Mouse (Mus musculus) forebrain, embryonic 16.5 days (tissue): ENCODE data around the gene Tspan5. TPM values are rescaled to one million over a fixed set of nuclear protein-coding genes. Genes with fewer than 3 reads are reported as not detected.

Experiments
- ATAC-seq: fragments of 200-750 bp; cut with Nextera tagmentation; 2 replicates; pipeline ENCODE4 v1.8.0; 2017; ENCODE audit warnings: mild to moderate bottlenecking, moderate library complexity
- H3K27ac ChIP-seq: fragments of 300-500 bp; sonication (generic); 2 replicates; pipeline ENCODE4 v1.5.1; 2014; ENCODE audit warnings: low read length, control low read depth
- H3K27me3 ChIP-seq: fragments of 300-500 bp; sonication (generic); replicated peaks from 2 replicates; pipeline ENCODE4 v1.6.1; 2014; ENCODE audit warnings: low read length; ENCODE audit not compliant: control insufficient read depth, insufficient read depth
- H3K36me3 ChIP-seq: fragments of 300-500 bp; sonication (generic); 2 replicates; pipeline ENCODE4 v1.6.1; 2014; ENCODE audit not compliant: control insufficient read depth, insufficient read depth
- H3K4me1 ChIP-seq: fragments of 300-500 bp; sonication (generic); replicated peaks from 2 replicates; pipeline ENCODE4 v1.6.1; 2014; ENCODE audit warnings: low read length; ENCODE audit not compliant: control insufficient read depth, insufficient read depth
- H3K4me2 ChIP-seq: fragments of 300-500 bp; sonication (generic); 2 replicates; pipeline ENCODE4 v1.6.1; 2014; ENCODE audit warnings: mild to moderate bottlenecking, low read length, control low read depth
- H3K4me3 ChIP-seq: fragments of 300-500 bp; sonication (generic); replicated peaks from 2 replicates; pipeline ENCODE4 v1.5.1; 2014; ENCODE audit warnings: mild to moderate bottlenecking, low read length, control low read depth
- H3K9ac ChIP-seq: fragments of 300-500 bp; sonication (generic); replicated peaks from 2 replicates; pipeline ENCODE4 v1.6.1; 2014; ENCODE audit warnings: low read depth, low read length, control low read depth
- H3K9me3 ChIP-seq: fragments of 300-500 bp; sonication (generic); 2 replicates; pipeline ENCODE4 v1.6.1; 2016; ENCODE audit warnings: low read length; ENCODE audit not compliant: control insufficient read depth
- WGBS: fragments of 180-500 bp; shearing (Covaris S2); extraction: QIAGEN DNeasy Blood & Tissue Kit; methylation state at CpG from one replicate; pipeline ENCODE4 v1.1.7; 2014; 5-methylcytosine and 5-hydroxymethylcytosine counted together
- polyA plus RNA-seq: library from polyadenylated mRNA; unstranded; fragments of >200 nt; fragmentation: Nextera tagmentation; extraction: Ambion mirVana; gene quantifications from 2 replicates; pipeline ENCODE4 v1.2.1, GENCODE M21; 2015

The Tspan5 gene
- polyA plus RNA-seq, 1 experiment from 2014 or later, result 98.7 TPM

- Histone ChIP-seq H3K4me1 (peaks cover 18% of the 10 kb centered on the region), H3K36me3 (no peaks in the 10 kb centered on the region), H3K4me3 (no peak overlapping the region), H3K9ac (no peak overlapping the region), H3K27me3 (no peaks in the 10 kb centered on the region), H3K4me2 (no peak overlapping the region), H3K27ac (no peak overlapping the region), H3K9me3 (no peaks in the 10 kb centered on the region)
- 70% methylated on average over 16 of the region's 16 CpGs for WGBS
- peak; percentile 43; the same call in 1 of the 2 replicates for ATAC-seq
Observed at GRCm38 (mm10) chr3:138867149-138867848, 125.3 kb downstream of the Tspan5 start.

- H3K4me1 ChIP-seq, result peaks cover 18% of the 10 kb centered on the region
- no peak for ATAC-seq
- no peak overlapping the region for H3K27ac ChIP-seq
- H3K9ac ChIP-seq, result no peak overlapping the region
- no peaks in the 10 kb centered on the region for H3K36me3 ChIP-seq
- H3K27me3 ChIP-seq, result no peaks in the 10 kb centered on the region
- no peak overlapping the region for H3K4me2 ChIP-seq
- H3K4me3 ChIP-seq, result no peak overlapping the region
- 73% methylated on average over 13 of the region's 13 CpGs for WGBS
- no peaks in the 10 kb centered on the region for H3K9me3 ChIP-seq
Observed at GRCm38 (mm10) chr3:138868409-138868808, 126.4 kb downstream of the Tspan5 start.

GRCm38 (mm10) chr3:138875282-138875681 is 133.3 kb downstream of the Tspan5 start:
- whole genome bisulfite sequencing, result 93% methylated on average over 7 of the region's 7 CpGs
- no peak for ATAC-seq
- Histone ChIP-seq H3K4me1 (peaks cover 10% of the 10 kb centered on the region), H3K27ac (no peak overlapping the region), H3K9ac (no peak overlapping the region), H3K9me3 (no peaks in the 10 kb centered on the region), H3K4me2 (no peak overlapping the region), H3K27me3 (no peaks in the 10 kb centered on the region), H3K36me3 (0 out of 2 replicates have a peak, but pooled peaks cover 3% of the 10 kb centered on the region), H3K4me3 (no peak overlapping the region)

GRCm38 (mm10) chr3:138875936-138876335 is 133.9 kb downstream of the Tspan5 start:
- WGBS, result 95% methylated on average over 6 of the region's 6 CpGs

GRCm38 (mm10) chr3:138876418-138876817 is 134.4 kb downstream of the Tspan5 start:
- Histone ChIP-seq H3K9ac (no peak overlapping the region), H3K4me1 (peaks cover 12% of the 10 kb centered on the region), H3K4me2 (no peak overlapping the region), H3K9me3 (no peaks in the 10 kb centered on the region), H3K4me3 (no peak overlapping the region), H3K27me3 (no peaks in the 10 kb centered on the region), H3K36me3 (0 out of 2 replicates have a peak, but pooled peaks cover 3% of the 10 kb centered on the region), H3K27ac (no peak overlapping the region; the same call in 1 of the 2 replicates)
- WGBS, result 87% methylated on average over 10 of the region's 10 CpGs
- ATAC-seq, result no peak

More at GRCm38 (mm10) chr3:138875936-138876335, 133.9 kb downstream of the Tspan5 start:
- Histone ChIP-seq H3K4me3 (no peak overlapping the region), H3K27ac (no peak overlapping the region), H3K27me3 (no peaks in the 10 kb centered on the region), H3K9ac (no peak overlapping the region), H3K4me1 (peaks cover 10% of the 10 kb centered on the region), H3K4me2 (no peak overlapping the region), H3K9me3 (no peaks in the 10 kb centered on the region), H3K36me3 (0 out of 2 replicates have a peak, but pooled peaks cover 3% of the 10 kb centered on the region)
- no peak for ATAC-seq

- 66% methylated on average over 14 of the region's 14 CpGs for WGBS
- Histone ChIP-seq H3K4me2 (no peak overlapping the region), H3K36me3 (0 out of 2 replicates have a peak, but pooled peaks cover 3% of the 10 kb centered on the region), H3K27ac (peak overlapping the region; percentile 14), H3K9ac (no peak overlapping the region), H3K27me3 (no peaks in the 10 kb centered on the region), H3K4me3 (no peak overlapping the region), H3K9me3 (no peaks in the 10 kb centered on the region), H3K4me1 (peaks cover 17% of the 10 kb centered on the region)
- ATAC-seq, result no peak
Observed at GRCm38 (mm10) chr3:138876931-138877361, 135.0 kb downstream of the Tspan5 start.

- Histone ChIP-seq H3K4me3 (no peak overlapping the region), H3K27ac (no peak overlapping the region)
- ATAC-seq, result no peak
Observed at GRCm38 (mm10) chr3:138877741-138878140, 135.7 kb downstream of the Tspan5 start.

GRCm38 (mm10) chr3:138880999-138881724 is 139.2 kb downstream of the Tspan5 start:
- no peak overlapping the region for H3K4me3 ChIP-seq
- 77% methylated on average over 11 of the region's 11 CpGs for WGBS
- ATAC-seq, result peak; percentile 29
- H3K36me3 ChIP-seq, result no peaks in the 10 kb centered on the region
- no peak overlapping the region for H3K9ac ChIP-seq
- peaks cover 18% of the 10 kb centered on the region for H3K4me1 ChIP-seq
- no peak overlapping the region for H3K27ac ChIP-seq
- no peaks in the 10 kb centered on the region for H3K27me3 ChIP-seq
- H3K4me2 ChIP-seq, result no peak overlapping the region
- H3K9me3 ChIP-seq, result no peaks in the 10 kb centered on the region

More at GRCm38 (mm10) chr3:138877741-138878140, 135.7 kb downstream of the Tspan5 start:
- Histone ChIP-seq H3K4me2 (no peak overlapping the region), H3K27me3 (no peaks in the 10 kb centered on the region), H3K36me3 (0 out of 2 replicates have a peak, but pooled peaks cover 3% of the 10 kb centered on the region), H3K9me3 (no peaks in the 10 kb centered on the region), H3K4me1 (peaks cover 18% of the 10 kb centered on the region), H3K9ac (no peak overlapping the region)
- WGBS, result 79% methylated on average over 4 of the region's 4 CpGs

- 51% methylated on average over 6 of the region's 6 CpGs for WGBS
Observed at GRCm38 (mm10) chr3:138881725-138882347, 139.8 kb downstream of the Tspan5 start.

More at GRCm38 (mm10) chr3:138881725-138882347, 139.8 kb downstream of the Tspan5 start:
- Histone ChIP-seq H3K27ac (no peak overlapping the region), H3K36me3 (no peaks in the 10 kb centered on the region), H3K4me2 (no peak overlapping the region), H3K9ac (no peak overlapping the region), H3K27me3 (no peaks in the 10 kb centered on the region), H3K4me1 (peaks cover 13% of the 10 kb centered on the region), H3K4me3 (no peak overlapping the region), H3K9me3 (no peaks in the 10 kb centered on the region)
- ATAC-seq, result peak; percentile 49
